Mouse (Mus musculus): Measurements from ENCODE around the gene Cactin. TPM values are rescaled to one million over a fixed set of nuclear protein-coding genes. Genes with fewer than 3 reads are reported as not detected.
A peak's percentile ranks its signal among the peaks of the same experiment; 100 is the strongest.

Gene Cactin
- polyA plus RNA-seq, 1 experiment = 29.2 TPM

- H3K4me3 ChIP-seq (ENCODE audit: low read depth, low read length) = 0 out of 2 replicates have a peak overlapping the region, but pooled peaks have one; percentile 20
- peaks cover 12% of the 10 kb centered on the region for H3K4me1 ChIP-seq (ENCODE audit: control insufficient read depth, insufficient read depth, insufficient read length, low read length)
- 39% methylated on average over 29 of the region's 29 CpGs for WGBS
Measured at GRCm38 (mm10) chr10:81332277-81332676, 11.4 kb downstream of the Cactin start.

GRCm38 (mm10) chr10:81334324-81334723, 13.4 kb downstream of the Cactin start:
- Histone ChIP-seq H3K36me3 (ENCODE audit: control insufficient read depth, insufficient read depth, low read length) (no peaks in the 10 kb centered on the region), H3K27ac (ENCODE audit: insufficient read depth, low read depth, low read length) (no peak overlapping the region), H3K27me3 (ENCODE audit: control insufficient read depth, insufficient read depth, low read length) (peaks cover 11% of the 10 kb centered on the region), H3K4me1 (ENCODE audit: control insufficient read depth, insufficient read depth, insufficient read length, low read length) (peaks cover 7% of the 10 kb centered on the region), H3K4me3 (ENCODE audit: low read depth, low read length) (no peak overlapping the region)
- WGBS = 75% methylated on average over 11 of the region's 11 CpGs
- TF ChIP-seq POLR2A (IDR thresholded peaks at IDR 0.05; ENCODE audit: low read depth, low read length) (no peak), CTCF (IDR thresholded peaks at IDR 0.05; ENCODE audit: extremely low read depth, insufficient read length, insufficient replicate concordance, low read depth, low read length) (no peak)

More at GRCm38 (mm10) chr10:81332277-81332676, 11.4 kb downstream of the Cactin start:
- TF ChIP-seq CTCF (IDR thresholded peaks at IDR 0.05; ENCODE audit: extremely low read depth, insufficient read length, insufficient replicate concordance, low read depth, low read length) = no peak
- no peak for TF ChIP-seq POLR2A (IDR thresholded peaks at IDR 0.05; ENCODE audit: low read depth, low read length)
- Histone ChIP-seq H3K36me3 (ENCODE audit: control insufficient read depth, insufficient read depth, low read length) (0 out of 2 replicates have a peak, but pooled peaks cover under 1% of the 10 kb centered on the region), H3K27ac (ENCODE audit: insufficient read depth, low read depth, low read length) (no peak overlapping the region), H3K27me3 (ENCODE audit: control insufficient read depth, insufficient read depth, low read length) (peaks cover 11% of the 10 kb centered on the region)

DNA sequence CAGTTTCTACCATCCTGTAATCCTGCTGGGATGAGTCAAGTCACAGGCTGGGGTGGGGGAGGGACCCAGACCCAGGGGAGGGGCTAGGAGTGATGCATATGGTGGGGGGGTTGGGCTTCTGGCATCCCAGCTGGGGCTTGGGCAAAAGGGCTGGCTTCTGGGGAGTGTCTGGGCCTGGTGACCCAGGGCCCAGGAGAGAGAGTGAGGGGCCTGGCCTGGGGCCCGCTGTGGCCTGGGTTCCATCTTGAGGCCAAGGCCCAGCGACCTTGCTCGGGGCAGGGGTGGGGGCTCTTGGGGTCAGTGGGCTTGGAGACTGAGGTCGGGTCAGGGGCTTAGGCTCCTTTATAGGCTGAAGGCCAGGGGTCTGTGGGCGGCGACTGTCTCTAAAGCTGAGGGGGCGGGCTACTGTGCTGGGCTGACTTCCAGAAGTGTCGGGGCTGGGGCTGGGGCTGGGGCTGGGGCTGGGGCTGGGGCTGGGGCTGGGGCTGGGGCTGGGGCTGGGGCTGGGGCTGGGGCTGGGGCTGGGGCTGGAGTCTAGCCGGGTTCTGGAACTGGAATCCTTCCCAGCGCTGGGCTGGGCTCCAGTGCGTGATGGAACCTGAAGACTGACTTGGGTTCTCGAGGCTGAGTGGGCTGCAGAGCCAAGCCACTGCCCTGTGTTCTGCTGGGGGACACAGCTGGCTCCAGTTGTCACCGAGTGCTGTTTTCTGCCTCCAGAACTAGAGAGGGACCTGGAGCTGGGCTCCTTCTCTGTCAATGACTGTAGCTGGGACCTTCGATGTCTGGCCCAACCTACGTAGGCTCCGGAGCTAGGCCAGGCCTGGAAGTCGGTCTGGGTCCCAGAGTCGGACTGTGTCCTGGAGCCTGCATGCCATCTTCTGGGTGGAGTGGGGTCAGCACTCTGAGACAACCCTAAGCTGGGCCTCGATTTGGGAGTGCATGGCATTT, 14.8 kb downstream of the Cactin start:
- peaks cover 11% of the 10 kb centered on the region for H3K27me3 ChIP-seq (ENCODE audit: control insufficient read depth, insufficient read depth, low read length)
- no peak overlapping the region for H3K27ac ChIP-seq (ENCODE audit: insufficient read depth, low read depth, low read length)
- peaks cover 3% of the 10 kb centered on the region for H3K4me1 ChIP-seq (ENCODE audit: control insufficient read depth, insufficient read depth, insufficient read length, low read length)
- no peaks in the 10 kb centered on the region for H3K36me3 ChIP-seq (ENCODE audit: control insufficient read depth, insufficient read depth, low read length)
- WGBS = 67% methylated on average over 19 of the region's 19 CpGs
- no peak overlapping the region for H3K4me3 ChIP-seq (ENCODE audit: low read depth, low read length)
- TF ChIP-seq POLR2A (IDR thresholded peaks at IDR 0.05; ENCODE audit: low read depth, low read length) (no peak), CTCF (IDR thresholded peaks at IDR 0.05; ENCODE audit: extremely low read depth, insufficient read length, insufficient replicate concordance, low read depth, low read length) (no peak)

- peaks cover 6% of the 10 kb centered on the region for H3K4me1 ChIP-seq (ENCODE audit: control insufficient read depth, insufficient read depth, insufficient read length, low read length)
- TF ChIP-seq CTCF (IDR thresholded peaks at IDR 0.05; ENCODE audit: extremely low read depth, insufficient read length, insufficient replicate concordance, low read depth, low read length) = no peak
- 92% methylated on average over 4 of the region's 4 CpGs for WGBS
- no peaks in the 10 kb centered on the region for H3K36me3 ChIP-seq (ENCODE audit: control insufficient read depth, insufficient read depth, low read length)
- peaks cover 11% of the 10 kb centered on the region for H3K27me3 ChIP-seq (ENCODE audit: control insufficient read depth, insufficient read depth, low read length)
- no peak overlapping the region for H3K27ac ChIP-seq (ENCODE audit: insufficient read depth, low read depth, low read length)
- no peak overlapping the region for H3K4me3 ChIP-seq (ENCODE audit: low read depth, low read length)
Measured at GRCm38 (mm10) chr10:81336558-81336957, 15.7 kb downstream of the Cactin start.

DNA sequence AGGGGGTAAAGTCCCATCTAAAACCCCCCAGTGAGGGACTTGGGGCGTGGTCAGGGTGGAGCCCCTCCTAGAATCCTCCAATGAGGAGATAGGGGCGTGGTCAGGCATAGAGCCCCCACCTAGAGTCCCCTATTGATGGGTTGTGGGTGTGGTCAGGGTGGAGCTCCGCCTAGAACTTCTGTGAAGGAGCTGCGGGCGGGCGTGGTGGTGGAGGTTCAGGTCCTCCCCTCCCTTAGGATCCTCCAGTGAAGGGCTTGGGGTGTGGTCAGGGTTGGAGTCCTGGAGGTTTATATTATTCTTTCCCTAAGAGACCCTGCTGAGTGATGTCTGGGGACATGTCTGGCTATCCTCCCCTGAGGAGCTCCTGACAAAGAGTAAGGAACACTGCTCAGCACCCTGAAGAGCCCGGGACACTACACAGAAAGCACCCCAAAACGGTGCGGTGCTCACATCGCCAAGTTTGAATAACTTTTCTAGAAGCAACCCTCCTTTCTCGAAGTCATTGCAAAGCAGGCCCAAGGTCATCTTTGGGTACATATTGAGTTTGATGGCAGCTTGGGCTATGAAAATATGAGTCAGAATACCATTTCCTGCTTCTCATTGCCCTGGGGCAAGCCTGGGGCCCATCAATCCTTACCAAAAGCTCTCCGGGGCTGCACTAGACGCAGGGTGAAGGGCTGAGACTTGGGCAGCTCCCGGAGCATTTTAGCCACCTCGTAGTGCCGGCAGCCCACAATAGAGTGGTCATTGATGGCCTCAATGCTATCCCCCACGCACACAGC, 19.8 kb downstream of the Cactin start:
- 39% methylated on average over 17 of the region's 17 CpGs for WGBS
- H3K4me1 ChIP-seq (ENCODE audit: control insufficient read depth, insufficient read depth, insufficient read length, low read length) = peaks cover 12% of the 10 kb centered on the region; the same call in 1 of the 2 replicates
- no peak overlapping the region for H3K4me3 ChIP-seq (ENCODE audit: low read depth, low read length)
- TF ChIP-seq CTCF (IDR thresholded peaks at IDR 0.05; ENCODE audit: extremely low read depth, insufficient read length, insufficient replicate concordance, low read depth, low read length) = no peak
- no peak for TF ChIP-seq POLR2A (IDR thresholded peaks at IDR 0.05; ENCODE audit: low read depth, low read length)
- H3K27ac ChIP-seq (ENCODE audit: insufficient read depth, low read depth, low read length) = no peak overlapping the region
- no peaks in the 10 kb centered on the region for H3K36me3 ChIP-seq (ENCODE audit: control insufficient read depth, insufficient read depth, low read length)
- peaks cover 16% of the 10 kb centered on the region for H3K27me3 ChIP-seq (ENCODE audit: control insufficient read depth, insufficient read depth, low read length)

DNA sequence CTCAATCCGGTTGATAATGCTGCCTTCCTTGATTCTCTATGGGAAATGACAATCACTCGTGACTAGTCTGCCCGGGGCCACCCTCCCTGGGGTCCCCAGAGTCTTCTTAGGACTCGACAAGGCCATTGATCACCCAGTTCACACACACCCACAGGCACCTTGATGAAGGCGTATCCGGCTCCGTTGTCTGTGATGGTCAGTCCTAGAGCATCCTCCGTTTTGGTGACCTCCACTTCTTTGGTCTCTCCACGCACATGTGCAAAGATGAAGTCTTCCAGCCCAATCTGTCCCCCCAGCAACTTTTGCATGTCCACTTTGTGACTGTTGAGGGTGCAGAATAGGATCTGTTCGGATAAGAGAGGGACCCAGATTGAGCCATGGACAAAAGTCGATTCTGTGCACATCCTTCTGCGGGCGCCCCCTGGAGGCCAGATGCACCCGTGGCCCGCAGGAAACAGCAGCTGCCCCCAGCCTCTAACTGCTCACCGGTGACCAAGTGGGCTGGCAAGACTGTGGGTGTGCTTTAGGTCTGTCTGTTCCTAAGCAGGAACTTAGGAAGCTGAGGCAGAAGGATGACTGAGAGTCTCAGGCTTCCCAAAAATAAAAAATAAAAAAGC, 20.5 kb downstream of the Cactin start:
- no peak for TF ChIP-seq POLR2A (IDR thresholded peaks at IDR 0.05; ENCODE audit: low read depth, low read length)
- peak; percentile 73 for TF ChIP-seq CTCF (IDR thresholded peaks at IDR 0.05; ENCODE audit: extremely low read depth, insufficient read length, insufficient replicate concordance, low read depth, low read length)
- Histone ChIP-seq H3K36me3 (ENCODE audit: control insufficient read depth, insufficient read depth, low read length) (no peaks in the 10 kb centered on the region), H3K27me3 (ENCODE audit: control insufficient read depth, insufficient read depth, low read length) (peaks cover 16% of the 10 kb centered on the region), H3K4me1 (ENCODE audit: control insufficient read depth, insufficient read depth, insufficient read length, low read length) (peaks cover 17% of the 10 kb centered on the region), H3K27ac (ENCODE audit: insufficient read depth, low read depth, low read length) (no peak overlapping the region), H3K4me3 (ENCODE audit: low read depth, low read length) (no peak overlapping the region)
- 32% methylated on average over 16 of the region's 16 CpGs for WGBS
